Mouse (Mus musculus) left cerebral cortex, adult 2 months (tissue): Measurements from ENCODE around the gene Mpz. TPM values are rescaled to one million over a fixed set of nuclear protein-coding genes. Genes with fewer than 3 reads are reported as not detected.

Experiments used
- DNase-seq, 2 experiments: peaks; one replicate each; pipeline ENCODE4 v3.0.0; 2021 to 2022; ENCODE audit warnings: low spot score in 2 of 2, mixed read lengths in 1 of 2; ENCODE audit errors: extremely low spot score in 1 of 2
- H3K27ac ChIP-seq: fragments of 200-600 bp; 2 replicates; pipeline ENCODE4 v1.8.1; 2022
- H3K4me3 ChIP-seq: fragments of 200-600 bp; 2 replicates; pipeline ENCODE4 v1.8.1; 2022
- CTCF ChIP-seq: fragments of 200-600 bp; IDR thresholded peaks from 2 replicates; pipeline ENCODE4 v1.8.1; 2022; ENCODE audit warnings: antibody characterized with exemption, mild to moderate bottlenecking, moderate library complexity
- intact Hi-C: fragments of 180-260 bp; cut with DNase I; formaldehyde crosslinking; loops from one replicate; pipeline ENCODE4 v1.15.1; 2025
- total RNA-seq, 2 experiments: library from RNA; stranded (reverse); gene quantifications; 2 replicates each; pipeline ENCODE4 v1.2.3; 2021

The Mpz gene
- total RNA-seq, 2 experiments from 2014 or later: not detected

- Histone ChIP-seq H3K4me3 (no peak overlapping the region), H3K27ac (no peak overlapping the region)
- TF ChIP-seq CTCF: no peak
- DNase-seq: no peak
- intact Hi-C loops: no loop called here
Measured at GRCm38 (mm10) chr1:171209409-171209808, 58.9 kb downstream of the Mpz start.

Other genes with a start within 250 kb of the Mpz start
- under 1 TPM; 0.97 to 0.98 TPM for gene Fcrlb, start 237.8 kb upstream of the Mpz start, total RNA-seq
- not detected for gene Fcrla, start 223.1 kb upstream of the Mpz start, total RNA-seq
- 1 to 10 TPM; 4.7 to 5.0 TPM for gene Fcgr2b, start 174.2 kb upstream of the Mpz start, total RNA-seq
- under 1 TPM in 1 of 2 experiments, not detected in 1; 0.36 TPM for gene Fcgr4, start 131.8 kb upstream of the Mpz start, total RNA-seq
- 10 to 100 TPM; 11.6 to 14.3 TPM for gene Fcgr3, start 85.8 kb upstream of the Mpz start, total RNA-seq
- 1 to 10 TPM in 1 of 2 experiments, not detected in 1; 1.5 TPM for gene Cfap126, start 36.8 kb upstream of the Mpz start, total RNA-seq
- gene Sdhc, start 108 bp upstream of the Mpz start, total RNA-seq: 100 to 1,000 TPM; 194 to 195 TPM
- 100 to 1,000 TPM in 1 of 2 experiments, 10 to 100 TPM in 1; 76.7 to 113 TPM for gene Pcp4l1, start 45.6 kb downstream of the Mpz start, total RNA-seq
- under 1 TPM; 0.19 to 0.23 TPM for gene Nr1i3, start 63.3 kb downstream of the Mpz start, total RNA-seq
- gene Tomm40l, start 71.8 kb downstream of the Mpz start, total RNA-seq: 10 to 100 TPM; 86.4 to 91.2 TPM
- gene Apoa2, start 74.3 kb downstream of the Mpz start, total RNA-seq: 1 to 10 TPM; 1.5 to 2.2 TPM
- 10 to 100 TPM; 12.6 to 14.4 TPM for gene Fcer1g, start 83.7 kb downstream of the Mpz start, total RNA-seq
- gene Adamts4, start 99.7 kb downstream of the Mpz start, total RNA-seq: 1 to 10 TPM; 6.7 to 8.6 TPM
- 100 to 1,000 TPM; 267 to 272 TPM for gene Ndufs2, start 100.7 kb downstream of the Mpz start, total RNA-seq
- 10 to 100 TPM; 57.0 to 69.2 TPM for gene B4galt3, start 119.6 kb downstream of the Mpz start, total RNA-seq
- gene Ppox, start 130.5 kb downstream of the Mpz start, total RNA-seq: 10 to 100 TPM; 26.0 to 32.1 TPM
- 10 to 100 TPM; 59.8 to 65.7 TPM for gene Usp21, start 137.3 kb downstream of the Mpz start, total RNA-seq
- gene Ufc1, start 144.3 kb downstream of the Mpz start, total RNA-seq: 100 to 1,000 TPM; 101 to 108 TPM
- gene Dedd, start 178.4 kb downstream of the Mpz start, total RNA-seq: 10 to 100 TPM; 40.4 to 40.9 TPM
- 10 to 100 TPM; 43.3 to 44.3 TPM for gene Nit1, start 194.9 kb downstream of the Mpz start, total RNA-seq
- gene Pfdn2, start 195.0 kb downstream of the Mpz start, total RNA-seq: 100 to 1,000 TPM; 186 to 191 TPM
- 1 to 10 TPM; 6.2 to 7.1 TPM for gene Klhdc9, start 210.1 kb downstream of the Mpz start, total RNA-seq
- gene Nectin4, start 219.4 kb downstream of the Mpz start, total RNA-seq: 1 to 10 TPM; 3.0 to 3.1 TPM
- gene Arhgap30, start 238.2 kb downstream of the Mpz start, total RNA-seq: 1 to 10 TPM; 2.0 to 2.2 TPM